Mouse (Mus musculus): ENCODE results near the gene Accs. TPM values are rescaled to one million over a fixed set of nuclear protein-coding genes. Genes with fewer than 3 reads are reported as not detected.

Accs gene
- total RNA-seq, 2 experiments from 2014 or later = 12.2 TPM; not detected in 1

GRCm38 (mm10) chr2:93863229-93863628, 13.5 kb upstream of the Accs start:
- ATAC-seq (replicated peaks; ENCODE audit: low FRiP score, poor library complexity, severe bottlenecking) = no peak

- no peak for ATAC-seq (replicated peaks; ENCODE audit: low FRiP score, poor library complexity, severe bottlenecking)
Measured at GRCm38 (mm10) chr2:93858845-93859244, 9.1 kb upstream of the Accs start.

- no peak for ATAC-seq (replicated peaks; ENCODE audit: low FRiP score, poor library complexity, severe bottlenecking)
Measured at GRCm38 (mm10) chr2:93851303-93851702, 1.6 kb upstream of the Accs start.

GRCm38 (mm10) chr2:93850317-93850944, 688 bp upstream of the Accs start:
- no peak for ATAC-seq (replicated peaks; ENCODE audit: low FRiP score, poor library complexity, severe bottlenecking)

GRCm38 (mm10) chr2:93841349-93841748, 8.4 kb downstream of the Accs start:
- no peak for ATAC-seq (replicated peaks; ENCODE audit: low FRiP score, poor library complexity, severe bottlenecking)

GRCm38 (mm10) chr2:93840109-93840508, 9.6 kb downstream of the Accs start:
- no peak for ATAC-seq (replicated peaks; ENCODE audit: low FRiP score, poor library complexity, severe bottlenecking)

GRCm38 (mm10) chr2:93838931-93839330, 10.8 kb downstream of the Accs start:
- ATAC-seq (replicated peaks; ENCODE audit: low FRiP score, poor library complexity, severe bottlenecking) = no peak

GRCm38 (mm10) chr2:93836232-93836785, 13.4 kb downstream of the Accs start:
- no peak for ATAC-seq (replicated peaks; ENCODE audit: low FRiP score, poor library complexity, severe bottlenecking)

- ATAC-seq (replicated peaks; ENCODE audit: low FRiP score, poor library complexity, severe bottlenecking) = no peak
Measured at GRCm38 (mm10) chr2:93835596-93835995, 14.1 kb downstream of the Accs start.

GRCm38 (mm10) chr2:93823519-93823918, 26.2 kb downstream of the Accs start:
- ATAC-seq (replicated peaks; ENCODE audit: low FRiP score, poor library complexity, severe bottlenecking) = peak; percentile 67

GRCm38 (mm10) chr2:93822045-93822749, 27.5 kb downstream of the Accs start, which contains the start of gene Ext2:
TSS of gene Ext2 (minus strand) at chr2:93822568.
- peak; percentile 92 for ATAC-seq (replicated peaks; ENCODE audit: low FRiP score, poor library complexity, severe bottlenecking)

- no peak for ATAC-seq (replicated peaks; ENCODE audit: low FRiP score, poor library complexity, severe bottlenecking)
Measured at GRCm38 (mm10) chr2:93817791-93818190, 32.0 kb downstream of the Accs start.

GRCm38 (mm10) chr2:93813343-93813742, 36.4 kb downstream of the Accs start:
- ATAC-seq (replicated peaks; ENCODE audit: low FRiP score, poor library complexity, severe bottlenecking) = no peak

- 0 out of 2 replicates have a peak, but pooled peaks have one; percentile 44 for ATAC-seq (replicated peaks; ENCODE audit: low FRiP score, poor library complexity, severe bottlenecking)
Measured at GRCm38 (mm10) chr2:93811812-93812211, 37.9 kb downstream of the Accs start.

GRCm38 (mm10) chr2:93809931-93810330, 39.8 kb downstream of the Accs start:
- no peak for ATAC-seq (replicated peaks; ENCODE audit: low FRiP score, poor library complexity, severe bottlenecking)

- ATAC-seq (replicated peaks; ENCODE audit: low FRiP score, poor library complexity, severe bottlenecking) = no peak
Measured at GRCm38 (mm10) chr2:93808071-93808470, 41.7 kb downstream of the Accs start.

GRCm38 (mm10) chr2:93807440-93807839, 42.3 kb downstream of the Accs start:
- no peak for ATAC-seq (replicated peaks; ENCODE audit: low FRiP score, poor library complexity, severe bottlenecking)

- no peak for ATAC-seq (replicated peaks; ENCODE audit: low FRiP score, poor library complexity, severe bottlenecking)
Measured at GRCm38 (mm10) chr2:93806487-93807201, 43.1 kb downstream of the Accs start.

GRCm38 (mm10) chr2:93805523-93805922, 44.2 kb downstream of the Accs start:
- no peak for ATAC-seq (replicated peaks; ENCODE audit: low FRiP score, poor library complexity, severe bottlenecking)

- no peak for ATAC-seq (replicated peaks; ENCODE audit: low FRiP score, poor library complexity, severe bottlenecking)
Measured at GRCm38 (mm10) chr2:93805066-93805465, 44.7 kb downstream of the Accs start.

Measured in erythroid progenitor cell, adult 5-6 weeks (primary cell).